Mouse (Mus musculus): Measurements from ENCODE around the gene Insc.

Gene Insc

GRCm38 (mm10) chr7:114886933-114887332 lies 143.4 kb downstream of the Insc start:
- TF ChIP-seq NANOG (IDR thresholded peaks at IDR 0.05; ENCODE audit: borderline replicate concordance, low read length) (no peak), CTCF (conservative IDR thresholded peaks at IDR 0.05; ENCODE audit: low read length) (no peak), POU5F1 (IDR thresholded peaks at IDR 0.05; ENCODE audit: borderline replicate concordance, low read length) (no peak)
- peaks cover 28% of the 10 kb centered on the region for H3K9me3 ChIP-seq (ENCODE audit: low read length)
- no peaks in the 10 kb centered on the region for H3K27me3 ChIP-seq (ENCODE audit: insufficient read depth, low read length)
- H3K36me3 ChIP-seq (ENCODE audit: insufficient read depth, low read length): no peaks in the 10 kb centered on the region
- H3K4me3 ChIP-seq (replicated peaks; ENCODE audit: low read length): no peak overlapping the region
- no peaks in the 10 kb centered on the region for H3K4me1 ChIP-seq (replicated peaks; ENCODE audit: low read depth, low read length)

- Histone ChIP-seq H3K36me3 (ENCODE audit: insufficient read depth, low read length) (no peaks in the 10 kb centered on the region), H3K27me3 (ENCODE audit: insufficient read depth, low read length) (no peaks in the 10 kb centered on the region), H3K9me3 (ENCODE audit: low read length) (peaks cover 28% of the 10 kb centered on the region), H3K4me1 (replicated peaks; ENCODE audit: low read depth, low read length) (no peaks in the 10 kb centered on the region), H3K4me3 (replicated peaks; ENCODE audit: low read length) (no peak overlapping the region)
- TF ChIP-seq POU5F1 (IDR thresholded peaks at IDR 0.05; ENCODE audit: borderline replicate concordance, low read length): no peak
- no peak for TF ChIP-seq CTCF (conservative IDR thresholded peaks at IDR 0.05; ENCODE audit: low read length)
- TF ChIP-seq NANOG (IDR thresholded peaks at IDR 0.05; ENCODE audit: borderline replicate concordance, low read length): no peak
These were observed 146.7 kb downstream of the Insc start for GRCm38 (mm10) chr7:114890215-114890614.

- TF ChIP-seq NANOG (IDR thresholded peaks at IDR 0.05; ENCODE audit: borderline replicate concordance, low read length) (no peak), POU5F1 (IDR thresholded peaks at IDR 0.05; ENCODE audit: borderline replicate concordance, low read length) (no peak), CTCF (conservative IDR thresholded peaks at IDR 0.05; ENCODE audit: low read length) (no peak)
- Histone ChIP-seq H3K27me3 (ENCODE audit: insufficient read depth, low read length) (no peaks in the 10 kb centered on the region), H3K4me1 (replicated peaks; ENCODE audit: low read depth, low read length) (no peaks in the 10 kb centered on the region), H3K4me3 (replicated peaks; ENCODE audit: low read length) (no peak overlapping the region), H3K36me3 (ENCODE audit: insufficient read depth, low read length) (no peaks in the 10 kb centered on the region), H3K9me3 (ENCODE audit: low read length) (peaks cover 24% of the 10 kb centered on the region)
These were observed 149.2 kb downstream of the Insc start for GRCm38 (mm10) chr7:114892618-114893257.

- TF ChIP-seq POU5F1 (IDR thresholded peaks at IDR 0.05; ENCODE audit: borderline replicate concordance, low read length): no peak
- TF ChIP-seq CTCF (conservative IDR thresholded peaks at IDR 0.05; ENCODE audit: low read length): no peak
- TF ChIP-seq NANOG (IDR thresholded peaks at IDR 0.05; ENCODE audit: borderline replicate concordance, low read length): no peak
- Histone ChIP-seq H3K27me3 (ENCODE audit: insufficient read depth, low read length) (no peaks in the 10 kb centered on the region), H3K4me1 (replicated peaks; ENCODE audit: low read depth, low read length) (no peaks in the 10 kb centered on the region), H3K9me3 (ENCODE audit: low read length) (peaks cover 14% of the 10 kb centered on the region), H3K36me3 (ENCODE audit: insufficient read depth, low read length) (no peaks in the 10 kb centered on the region), H3K4me3 (replicated peaks; ENCODE audit: low read length) (no peak overlapping the region)
These were observed 150.4 kb downstream of the Insc start for GRCm38 (mm10) chr7:114893889-114894288.

DNA sequence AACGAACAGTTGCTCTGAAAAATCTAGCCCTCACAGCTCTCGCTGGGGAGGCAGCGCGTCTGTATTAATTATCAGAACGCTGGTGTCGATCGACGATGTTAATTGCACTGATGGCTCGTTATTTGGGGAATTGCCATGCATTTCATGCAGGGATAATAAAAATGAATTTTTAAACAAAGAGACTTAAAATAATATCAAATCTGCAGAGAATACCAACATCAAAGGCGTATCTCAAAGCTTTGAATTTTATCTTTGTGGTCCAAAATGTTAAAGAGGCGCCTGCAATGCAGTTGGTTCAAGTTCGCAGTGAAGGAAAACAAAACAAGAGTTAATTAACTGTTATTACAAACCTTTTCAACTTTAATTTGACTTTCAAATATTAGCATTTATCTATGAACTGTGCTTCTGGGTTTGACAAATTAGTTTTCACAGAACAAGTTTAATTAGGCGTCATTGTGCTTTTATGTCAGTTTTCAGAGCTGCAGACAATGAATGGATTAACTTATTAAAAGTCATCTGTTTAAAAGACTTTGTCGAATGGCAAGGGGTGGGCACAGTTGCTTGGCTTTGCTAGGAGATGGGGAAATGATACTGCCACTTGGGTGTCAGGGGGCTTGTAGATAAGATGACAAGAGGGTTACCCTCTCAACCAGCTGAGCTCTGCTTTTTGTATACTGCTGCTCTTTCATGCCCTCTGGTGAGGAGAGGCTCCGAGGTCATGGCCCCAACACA lies 153.6 kb downstream of the Insc start:
- Histone ChIP-seq H3K4me3 (replicated peaks; ENCODE audit: low read length) (no peak overlapping the region), H3K4me1 (replicated peaks; ENCODE audit: low read depth, low read length) (no peaks in the 10 kb centered on the region), H3K9me3 (ENCODE audit: low read length) (no peaks in the 10 kb centered on the region), H3K36me3 (ENCODE audit: insufficient read depth, low read length) (no peaks in the 10 kb centered on the region), H3K27me3 (ENCODE audit: insufficient read depth, low read length) (peaks cover 6% of the 10 kb centered on the region; the same call in 1 of the 2 replicates)
- TF ChIP-seq POU5F1 (IDR thresholded peaks at IDR 0.05; ENCODE audit: borderline replicate concordance, low read length) (no peak), NANOG (IDR thresholded peaks at IDR 0.05; ENCODE audit: borderline replicate concordance, low read length) (no peak), CTCF (conservative IDR thresholded peaks at IDR 0.05; ENCODE audit: low read length) (no peak)
